Mouse (Mus musculus) layer of hippocampus, postnatal 10 days (tissue): Measurements from ENCODE around the gene Ccin. TPM values are rescaled to one million over a fixed set of nuclear protein-coding genes. Genes with fewer than 3 reads are reported as not detected.

Source experiments
- DNase-seq, 2 experiments: peaks; one replicate each; pipeline ENCODE4 v3.0.0; 2021; ENCODE audit warnings: low spot score in 2 of 2
- total RNA-seq, 2 experiments: library from RNA; stranded (reverse); gene quantifications; 2 replicates each; pipeline ENCODE4 v1.2.3; 2021

Ccin gene
- total RNA-seq, 2 experiments from 2014 or later = not detected

- no peak for DNase-seq
Observed at GRCm38 (mm10) chr4:44013391-44014070, 30.2 kb downstream of the Ccin start.

- DNase-seq = no peak
Observed at GRCm38 (mm10) chr4:44016071-44016470, 32.8 kb downstream of the Ccin start.

GRCm38 (mm10) chr4:44016791-44017190 is 33.5 kb downstream of the Ccin start:
- DNase-seq = no peak

- DNase-seq = no peak
Observed at GRCm38 (mm10) chr4:44022323-44022722, 39.0 kb downstream of the Ccin start.

GRCm38 (mm10) chr4:44022766-44023165 is 39.5 kb downstream of the Ccin start:
- no peak for DNase-seq

- DNase-seq = no peak
Observed at GRCm38 (mm10) chr4:44023681-44024080, 40.4 kb downstream of the Ccin start.

- DNase-seq = no peak
Observed at GRCm38 (mm10) chr4:44024241-44024640, 41.0 kb downstream of the Ccin start.

GRCm38 (mm10) chr4:44025570-44025969 is 42.3 kb downstream of the Ccin start:
- no peak for DNase-seq

GRCm38 (mm10) chr4:44028303-44029135 is 45.2 kb downstream of the Ccin start:
- DNase-seq = peak; percentile 36 to 47

GRCm38 (mm10) chr4:44029661-44030066 is 46.4 kb downstream of the Ccin start:
- DNase-seq = peak; percentile 32 to 37

- DNase-seq = peak in 1 of 2 experiments; percentile 40
Observed at GRCm38 (mm10) chr4:44031521-44031920, 48.2 kb downstream of the Ccin start.

Other genes with a start within 250 kb of the Ccin start
- not detected for gene Olfr159, start 212.5 kb upstream of the Ccin start, total RNA-seq
- not detected for gene Olfr156, start 159.6 kb upstream of the Ccin start, total RNA-seq
- gene Olfr157, start 143.3 kb upstream of the Ccin start, total RNA-seq = not detected
- gene Olfr155, start 131.9 kb upstream of the Ccin start, total RNA-seq = not detected
- 1 to 10 TPM; 5.0 to 7.2 TPM for gene Reck, start 108.0 kb upstream of the Ccin start, total RNA-seq
- 1 to 10 TPM; 1.9 to 2.4 TPM for gene Glipr2, start 26.1 kb upstream of the Ccin start, total RNA-seq
- gene Clta, start 21.0 kb downstream of the Ccin start, total RNA-seq = 100 to 1,000 TPM; 325 to 347 TPM
- gene Gne, start 100.7 kb downstream of the Ccin start, total RNA-seq = 10 to 100 TPM; 42.9 to 43.5 TPM